Mouse (Mus musculus) gastrocnemius, adult 18-20 months (tissue): ENCODE results near the gene Psmd7. TPM values are rescaled to one million over a fixed set of nuclear protein-coding genes. Genes with fewer than 3 reads are reported as not detected.
"Not testable (repeated sequence)": the region's sequence is repeated elsewhere in the genome, so short reads cannot be mapped to it uniquely, and the experiment has no call there.

Source experiments
- DNase-seq: peaks from one replicate; pipeline ENCODE4 v3.0.0; 2021; ENCODE audit warnings: low spot score
- long read RNA-seq, 2 experiments: library from polyadenylated mRNA; stranded (forward); transcript quantifications; one replicate each; pipeline ENCODE4 v2.0.0; 2021
- total RNA-seq, 2 experiments: library from RNA; stranded (reverse); gene quantifications; 2 replicates each; pipeline ENCODE4 v1.2.3; 2021

Psmd7 gene
- total RNA-seq, result 100 to 1,000 TPM; 151 to 163 TPM
- long read RNA-seq, experiment 1, transcript Psmd7-201 (7 exons, 1,581 nt), result major isoform, 343 of 360 reads
- long read RNA-seq, experiment 1, partial matches to known transcripts, result 9 of 360 reads
- long read RNA-seq, experiment 1, other reads (novel, unspliced or antisense), result 7 of 360 reads
- long read RNA-seq, experiment 2, transcript Psmd7-201 (7 exons, 1,581 nt), result major isoform, 332 of 349 reads
- long read RNA-seq, experiment 2, partial matches to known transcripts, result 14 of 349 reads
- long read RNA-seq, experiment 2, other reads (novel, unspliced or antisense), result 3 of 349 reads

DNA sequence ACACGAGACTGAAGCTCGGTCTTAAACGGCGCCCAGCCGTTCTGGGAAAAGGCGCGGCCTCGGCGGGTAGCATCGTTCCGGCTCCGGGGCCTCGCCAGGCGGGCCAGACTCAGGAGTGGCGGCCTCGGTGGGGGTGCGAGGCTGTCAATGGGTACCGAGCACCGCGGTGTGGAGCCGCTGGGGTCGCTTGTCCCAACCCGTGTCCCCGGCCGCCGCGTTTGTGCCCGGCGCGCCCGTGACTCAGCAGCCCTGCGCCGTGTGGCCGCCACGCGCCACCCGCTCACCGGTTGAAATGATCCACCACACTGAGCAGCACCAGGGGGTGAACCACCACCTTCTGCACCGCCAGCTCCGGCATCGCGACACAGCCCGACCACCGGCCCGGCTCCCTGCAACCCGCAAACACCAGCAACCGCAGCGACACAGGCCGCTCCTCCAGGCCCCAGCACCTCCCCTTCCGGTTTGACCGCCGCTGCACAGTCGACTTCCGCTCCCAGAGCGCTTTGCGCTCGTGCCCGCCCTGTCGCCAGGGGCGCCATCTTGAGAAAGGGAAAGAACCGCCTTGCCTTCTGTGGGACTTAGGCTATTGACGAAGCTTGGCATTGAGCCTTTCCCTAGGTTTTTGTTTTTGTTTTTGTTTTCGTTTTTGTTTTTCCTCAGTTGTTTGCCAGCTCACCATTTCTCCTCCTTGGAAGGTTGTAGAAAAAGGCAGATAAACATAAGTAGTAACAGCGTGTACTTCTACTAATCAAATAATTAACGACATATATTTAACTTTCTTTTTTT is at the start of gene Psmd7:
Gene Psmd7, minus strand, starts transcription at position 470 of the 786 bp plus-strand sequence.
- DNase-seq, result peak; percentile 96

DNA sequence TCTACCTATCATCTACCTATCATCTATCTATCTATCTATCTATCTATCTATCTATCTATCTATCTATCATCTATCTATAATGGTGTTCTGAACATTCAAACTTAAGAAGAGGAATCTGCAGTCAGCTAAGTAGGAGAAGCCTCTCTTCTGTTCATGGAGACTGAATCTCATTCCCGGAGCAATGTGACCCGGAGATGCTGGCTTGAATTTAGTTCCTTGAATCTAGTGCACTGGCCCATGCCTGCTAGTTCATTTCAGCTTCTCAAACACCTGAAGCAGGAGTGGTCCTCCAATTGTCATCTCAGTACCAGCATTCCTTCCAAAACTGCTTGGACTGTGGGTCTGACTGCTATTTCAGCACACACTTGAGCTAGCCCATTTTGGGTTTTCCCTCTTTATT is 45.5 kb upstream of the Psmd7 start:
- DNase-seq, result no peak

DNA sequence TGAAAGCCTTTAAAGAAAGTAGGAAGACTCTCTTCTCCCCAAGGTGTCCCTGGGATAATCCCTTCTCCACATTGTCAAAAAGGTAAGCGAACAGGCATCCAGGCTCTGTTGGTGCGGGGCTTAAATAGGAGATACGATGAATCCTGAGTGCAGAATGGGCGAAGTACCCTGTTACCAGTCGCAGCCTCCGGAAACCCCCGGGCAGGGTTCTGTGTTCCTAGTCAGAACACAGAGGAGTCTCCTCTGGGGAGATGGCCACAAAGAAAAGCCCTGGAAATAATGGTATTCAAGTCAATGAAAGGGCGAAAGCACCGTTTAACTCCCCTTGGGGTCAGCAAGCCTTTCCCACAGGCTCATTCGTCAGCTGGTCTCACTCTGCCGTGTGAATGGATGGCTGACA is 41.4 kb upstream of the Psmd7 start:
- no peak for DNase-seq

DNA sequence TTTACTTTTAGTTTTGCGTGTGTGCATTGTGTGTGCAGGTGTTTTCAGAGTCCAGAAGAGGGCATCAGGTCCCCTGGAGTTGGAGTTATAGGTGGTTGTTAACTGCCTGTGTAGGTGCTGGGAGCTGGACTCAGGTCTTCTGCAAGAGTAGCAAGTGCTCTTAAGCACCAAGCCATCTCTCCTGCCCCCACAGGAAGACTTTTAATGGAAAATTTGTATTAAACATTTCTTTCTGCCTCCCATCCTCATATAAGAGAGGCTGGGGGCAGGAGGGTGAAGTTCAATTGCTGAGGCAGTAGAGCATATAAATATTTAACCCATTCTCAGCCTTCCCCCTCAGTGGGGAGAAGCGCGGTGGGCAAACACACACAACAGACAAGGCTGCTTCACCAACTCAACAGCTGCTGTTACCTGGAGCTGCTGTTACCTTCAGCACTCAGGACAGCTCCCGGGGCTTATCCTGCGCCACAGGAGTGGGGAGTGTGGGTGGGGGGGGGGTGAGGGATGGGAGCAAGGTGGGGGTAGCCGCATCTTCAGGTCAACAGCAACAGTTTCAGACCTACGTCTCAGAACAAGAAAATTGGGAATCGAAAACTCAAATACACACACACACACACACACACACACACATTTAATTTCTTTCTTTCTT is 40.4 kb upstream of the Psmd7 start:
- no peak for DNase-seq

DNA sequence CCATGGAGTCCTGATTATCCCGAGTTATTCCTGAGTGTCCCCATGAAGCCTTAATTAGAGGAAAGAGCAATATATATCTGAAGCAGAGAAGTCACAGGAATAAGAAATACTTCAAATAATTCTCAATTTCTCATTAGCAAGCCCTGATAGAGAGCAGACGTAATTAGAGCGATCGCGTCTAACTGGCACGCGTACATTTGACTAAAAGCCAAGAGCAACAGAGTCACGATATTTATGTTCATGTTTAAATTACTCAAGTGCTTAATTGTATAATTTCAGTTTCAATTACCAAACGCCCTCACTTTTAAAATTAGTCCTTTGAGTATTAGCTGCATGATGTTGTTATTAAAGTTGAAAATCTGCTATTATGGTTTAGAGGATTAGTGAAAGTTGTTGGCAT is 39.6 kb upstream of the Psmd7 start:
- DNase-seq, result no peak

DNA sequence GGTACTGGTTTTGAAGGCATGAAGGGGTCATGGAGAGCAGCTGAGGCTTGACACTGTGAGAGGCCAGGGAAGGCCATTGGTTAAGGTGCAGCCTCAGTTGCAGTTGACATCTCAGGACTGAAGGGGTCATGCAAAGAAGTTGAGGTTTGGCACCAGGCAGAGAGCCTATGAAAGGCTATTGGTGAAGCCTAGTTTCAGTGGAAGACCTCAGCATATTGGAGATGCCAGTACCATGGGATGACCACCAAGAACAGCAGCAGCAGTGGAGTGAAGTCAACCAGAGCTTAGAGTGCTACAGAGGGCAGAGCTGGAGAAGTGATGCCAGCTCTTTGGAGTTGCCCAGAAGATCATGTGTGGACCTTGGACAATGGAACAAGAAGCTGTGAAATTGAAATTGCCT is 36.0 kb upstream of the Psmd7 start:
- DNase-seq, result not testable (repeated sequence)

DNA sequence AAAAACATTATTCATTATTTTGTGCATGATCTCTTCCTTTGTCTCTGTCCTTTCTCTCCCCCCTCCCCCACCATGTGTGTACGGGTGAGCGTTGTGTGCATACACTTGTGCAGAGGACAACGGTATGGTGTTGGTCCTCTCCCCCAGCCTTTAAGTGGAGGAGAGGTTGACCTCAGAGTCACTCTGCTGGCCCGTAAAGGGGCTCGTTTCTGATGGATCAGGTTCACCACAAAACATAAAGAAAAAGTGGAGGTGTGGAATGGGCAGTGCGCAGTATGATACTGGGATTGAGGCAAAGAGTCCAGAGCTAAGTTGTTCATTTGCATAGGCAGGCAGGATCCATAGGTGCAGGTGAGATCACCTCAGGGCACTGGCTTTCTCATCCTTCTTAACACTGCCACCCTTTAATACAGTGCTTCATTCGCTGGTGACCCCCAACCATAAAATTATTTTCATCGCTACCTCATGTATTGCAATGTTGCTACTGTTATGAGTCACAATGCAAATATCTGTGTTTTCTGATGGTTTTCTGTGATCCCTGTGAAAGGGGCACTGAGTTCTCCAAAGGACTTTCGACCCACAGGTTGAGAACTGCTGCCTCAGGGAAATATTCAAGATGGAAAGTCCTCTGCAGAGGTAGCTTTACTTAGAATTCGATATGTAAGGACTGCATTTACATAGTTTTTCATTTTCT is 33.8 kb upstream of the Psmd7 start:
- DNase-seq, result no peak

DNA sequence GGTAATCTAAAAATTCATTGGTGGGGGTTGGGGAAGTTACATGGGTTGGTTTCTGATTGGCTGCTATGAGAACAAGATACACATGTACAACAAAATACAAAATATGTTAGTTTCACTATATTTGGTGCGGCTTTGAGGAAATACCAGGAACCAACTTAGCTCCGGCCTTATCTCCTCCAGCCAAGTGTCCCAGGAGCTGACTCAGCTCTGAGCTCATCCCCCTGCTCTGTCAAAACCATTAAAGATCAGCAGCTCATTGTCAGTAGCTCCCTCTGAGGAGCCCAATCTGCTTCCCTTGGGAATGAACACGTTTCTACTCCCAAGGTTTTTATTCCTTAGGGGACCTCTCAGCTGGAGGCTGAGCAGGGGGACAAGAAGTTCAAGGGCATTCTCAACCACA is 32.9 kb upstream of the Psmd7 start:
- DNase-seq, result no peak

DNA sequence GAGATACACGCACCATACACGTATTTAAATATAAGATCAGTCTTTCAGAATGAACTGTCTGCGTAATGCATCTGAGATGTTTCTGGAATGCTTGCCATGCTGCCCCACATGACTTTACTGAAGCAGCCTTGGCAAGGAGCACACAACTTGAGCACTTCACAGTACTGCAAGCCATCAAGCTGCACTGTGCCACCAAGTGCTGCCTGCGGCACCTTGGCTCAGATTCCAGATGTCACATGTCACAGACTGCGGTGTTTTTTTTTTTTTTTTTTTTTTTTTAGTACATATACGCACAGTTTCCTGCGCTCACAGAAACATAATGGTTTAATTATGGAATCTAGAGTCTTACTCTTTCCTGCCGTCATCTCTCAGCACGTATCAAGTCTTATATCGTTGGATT is 30.2 kb upstream of the Psmd7 start:
- DNase-seq, result no peak

DNA sequence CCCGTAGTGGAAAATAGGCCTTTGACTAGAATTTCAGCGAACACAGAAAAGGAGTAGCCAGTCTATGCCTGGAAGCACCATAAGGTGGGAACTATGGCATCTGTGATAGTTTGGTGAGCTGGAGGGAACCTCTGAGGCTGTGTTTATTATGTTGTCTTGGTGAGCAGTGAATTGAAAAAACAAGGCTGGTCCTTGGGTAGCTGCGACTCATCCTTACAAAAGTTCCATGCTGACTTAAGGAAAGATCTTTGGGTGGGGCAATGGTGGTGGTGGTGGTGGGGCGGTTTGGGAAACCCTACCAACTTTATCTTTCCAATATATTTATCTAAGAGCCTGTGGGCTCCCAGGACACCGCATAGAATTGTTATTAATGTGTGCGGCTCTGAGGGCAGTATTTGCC is 25.1 kb upstream of the Psmd7 start:
- no peak for DNase-seq

DNA sequence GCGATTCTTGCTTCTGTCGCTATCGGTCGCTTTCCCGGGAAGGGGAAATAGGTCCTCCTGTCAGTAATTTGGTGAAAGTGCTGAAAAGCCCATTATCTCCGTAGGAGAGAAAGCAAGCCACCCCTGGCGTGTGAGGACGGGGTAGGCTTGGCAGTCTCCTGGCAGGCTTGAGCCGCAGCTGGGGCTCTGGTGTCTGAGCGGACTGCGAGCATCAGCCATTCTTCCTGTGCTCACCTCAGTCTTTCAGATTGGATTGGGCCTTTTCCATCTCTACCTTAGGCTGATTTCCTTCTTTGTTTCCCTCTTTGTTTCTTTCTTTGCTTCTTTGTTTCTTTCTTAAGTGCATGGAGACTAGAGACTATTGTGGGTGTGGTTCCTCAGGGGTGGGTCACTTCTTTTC is 22.6 kb upstream of the Psmd7 start:
- no peak for DNase-seq

DNA sequence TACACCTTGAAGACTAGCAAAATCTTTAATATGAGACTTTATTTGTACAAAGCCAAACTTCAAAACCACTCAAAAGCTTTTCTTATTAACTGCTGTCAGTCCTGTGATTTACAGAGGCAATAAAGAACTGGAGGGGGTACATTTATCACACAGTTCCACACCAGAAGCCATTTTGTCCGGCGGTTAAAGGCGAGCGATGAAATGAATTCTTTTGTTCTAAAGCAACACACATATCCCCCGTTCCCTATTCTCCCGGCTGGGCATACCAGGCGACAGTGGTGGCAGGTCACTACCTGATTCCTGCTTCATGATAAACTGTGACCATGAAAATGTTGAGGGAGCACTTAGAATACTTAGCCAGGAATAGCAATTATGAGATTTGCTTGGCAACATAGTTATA is 20.5 kb upstream of the Psmd7 start:
- DNase-seq, result no peak

DNA sequence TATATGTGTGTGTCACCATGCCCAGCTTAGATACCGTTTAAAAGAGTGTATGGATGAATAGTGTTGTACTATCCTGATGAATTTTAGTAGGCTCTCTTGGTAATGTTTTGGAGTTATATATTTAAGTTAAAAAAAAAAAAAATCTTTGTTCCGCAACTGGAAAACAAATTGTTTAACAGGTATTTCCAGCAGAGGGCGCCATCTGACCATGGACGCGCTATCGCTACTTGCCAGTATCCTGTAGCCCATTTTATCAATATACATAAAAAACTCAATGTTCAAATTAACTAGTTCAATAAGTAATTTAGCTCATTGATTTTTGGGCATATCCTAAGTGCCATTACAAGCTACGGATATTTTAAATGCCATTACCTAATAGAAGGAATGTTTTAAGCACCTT is 14.8 kb upstream of the Psmd7 start:
- peak; percentile 42 for DNase-seq

DNA sequence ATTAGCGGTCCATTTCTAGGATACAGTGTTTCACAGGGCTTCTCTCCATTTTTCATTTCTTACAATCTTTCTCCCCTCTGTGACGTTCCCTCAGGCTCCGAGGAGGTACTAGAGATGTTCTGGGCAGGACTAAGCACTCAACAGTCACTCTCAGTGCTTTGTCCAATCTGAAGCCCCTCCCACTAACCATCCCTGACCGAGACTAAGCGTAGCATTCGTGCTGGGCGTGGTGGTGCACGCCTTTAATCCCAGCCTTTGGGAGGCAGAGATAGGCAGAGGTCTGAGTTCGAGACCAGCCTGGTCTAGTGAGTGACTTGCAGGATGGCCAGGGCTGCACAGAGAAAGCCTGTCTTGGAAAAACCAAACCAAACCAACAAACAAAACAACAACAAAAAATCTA is 11.4 kb upstream of the Psmd7 start:
- no peak for DNase-seq

DNA sequence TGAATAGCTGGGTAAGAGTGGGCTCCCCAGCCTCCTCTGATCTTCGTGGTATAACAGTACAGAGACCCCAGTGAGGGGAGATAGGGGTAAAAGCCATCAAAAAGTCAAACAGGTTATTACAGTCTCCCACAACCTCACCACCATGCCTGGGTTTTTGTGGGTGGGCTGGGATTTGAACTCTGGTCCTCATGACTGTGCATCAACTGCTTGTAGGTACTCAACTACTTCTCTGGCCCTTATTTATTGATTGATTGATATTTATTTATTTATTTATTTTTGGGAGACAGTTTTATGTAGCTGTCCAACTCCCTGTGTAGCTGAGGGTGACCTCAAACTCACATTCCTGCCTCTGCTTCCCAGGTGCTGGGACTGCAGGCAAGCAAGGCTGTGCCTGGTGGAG is 9.5 kb upstream of the Psmd7 start:
- DNase-seq, result no peak

DNA sequence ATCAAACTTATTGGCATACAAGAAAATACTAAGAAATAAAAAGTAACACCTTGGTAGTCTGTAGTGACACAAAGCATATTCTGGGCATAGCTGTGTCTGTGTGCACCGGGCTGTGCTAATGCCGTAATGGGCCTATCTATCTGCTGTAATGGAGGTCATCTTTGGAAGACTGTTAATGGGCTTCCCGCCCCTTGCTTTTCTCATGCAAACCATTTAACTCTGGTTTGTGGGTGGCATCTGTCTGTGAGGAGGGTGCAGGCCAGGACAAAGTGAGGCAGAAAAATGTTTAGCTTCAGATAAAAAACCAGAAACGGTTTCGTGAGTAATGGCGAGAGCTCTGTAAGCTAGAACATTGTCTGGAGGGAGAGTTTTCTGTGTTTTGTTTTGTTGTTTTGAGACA is 6.6 kb upstream of the Psmd7 start:
- DNase-seq, result no peak

DNA sequence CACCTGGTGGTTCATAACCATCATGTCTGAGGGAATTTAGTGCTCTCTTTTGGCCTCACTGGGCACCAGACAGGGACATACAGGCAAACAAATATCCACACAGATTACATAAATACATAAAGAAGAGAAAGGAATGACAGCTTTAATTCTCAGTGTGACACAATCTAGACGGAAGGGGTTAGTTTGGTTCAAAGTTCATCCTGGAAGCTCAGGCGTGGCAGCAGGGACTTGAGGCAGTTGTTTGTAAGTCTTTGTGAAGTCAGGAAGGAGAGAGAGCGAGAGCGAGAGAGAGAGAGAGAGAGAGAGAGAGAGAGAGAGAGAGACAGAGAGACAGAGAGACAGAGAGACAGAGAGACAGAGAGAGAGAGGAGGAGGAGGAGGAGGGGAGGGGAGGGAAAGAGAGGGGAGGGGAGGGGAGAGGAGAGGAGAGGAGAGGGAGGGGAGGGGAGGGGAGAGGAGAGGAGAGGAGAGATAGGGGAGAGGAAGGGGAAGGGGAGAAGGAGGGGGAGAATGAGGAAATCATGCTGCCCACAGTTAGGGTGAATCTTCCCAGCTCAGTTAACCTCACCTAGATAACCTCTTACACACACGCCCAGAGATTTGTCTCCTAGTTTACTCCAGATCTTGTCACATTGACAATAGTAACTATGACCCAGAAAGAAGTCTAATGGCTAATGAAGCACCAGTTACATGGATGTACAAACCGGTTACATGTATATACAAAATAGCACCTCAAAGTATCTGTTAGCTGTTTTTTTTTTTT is 5.9 kb upstream of the Psmd7 start:
- no peak for DNase-seq

DNA sequence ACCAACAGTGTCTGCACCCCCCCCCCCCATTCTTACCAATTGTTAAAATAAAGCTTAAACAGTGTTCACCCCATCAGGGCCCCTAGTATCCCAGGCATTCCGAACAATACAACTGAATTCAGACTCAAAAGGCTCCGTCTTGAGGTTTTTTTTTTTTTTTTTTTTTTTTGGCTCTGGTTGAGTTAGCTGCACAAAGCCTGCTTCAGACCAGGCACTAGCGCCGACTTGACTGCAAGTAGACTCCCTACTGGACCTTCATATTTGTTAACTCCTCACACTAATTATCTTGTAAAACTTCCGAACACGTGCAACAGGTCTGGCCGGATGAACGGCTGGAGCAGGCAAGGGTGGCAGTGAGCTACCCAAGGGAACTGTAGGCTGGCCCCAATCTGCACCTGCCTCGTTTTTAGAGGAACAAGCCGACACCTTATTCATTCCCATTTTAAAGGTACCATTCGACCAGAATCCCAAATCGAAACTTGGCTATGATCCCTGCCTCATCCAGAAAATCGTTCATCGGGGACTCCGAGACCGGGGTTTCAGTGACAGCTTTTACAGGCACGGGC is 752 bp downstream of the Psmd7 start:
- DNase-seq, result peak; percentile 17

DNA sequence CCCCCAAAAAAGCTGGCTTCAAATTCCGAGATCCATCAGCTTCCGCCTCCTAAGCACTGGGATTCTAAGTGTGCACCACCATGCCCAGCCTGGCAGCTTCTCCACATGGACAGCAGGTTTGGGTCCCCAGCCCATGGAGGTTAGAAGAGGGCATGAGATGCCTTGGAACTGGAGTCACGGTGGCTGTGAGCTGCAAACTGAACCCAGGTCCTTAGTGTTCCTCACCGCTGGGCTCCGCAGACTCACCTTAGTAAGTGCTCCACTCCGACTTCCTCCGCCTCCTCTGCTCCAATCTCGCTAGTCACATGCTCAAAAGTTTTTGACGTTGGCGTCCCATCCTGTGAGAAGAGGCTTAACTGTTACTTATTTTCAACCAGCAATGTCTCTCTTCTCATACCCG is 6.1 kb downstream of the Psmd7 start:
- no peak for DNase-seq

DNA sequence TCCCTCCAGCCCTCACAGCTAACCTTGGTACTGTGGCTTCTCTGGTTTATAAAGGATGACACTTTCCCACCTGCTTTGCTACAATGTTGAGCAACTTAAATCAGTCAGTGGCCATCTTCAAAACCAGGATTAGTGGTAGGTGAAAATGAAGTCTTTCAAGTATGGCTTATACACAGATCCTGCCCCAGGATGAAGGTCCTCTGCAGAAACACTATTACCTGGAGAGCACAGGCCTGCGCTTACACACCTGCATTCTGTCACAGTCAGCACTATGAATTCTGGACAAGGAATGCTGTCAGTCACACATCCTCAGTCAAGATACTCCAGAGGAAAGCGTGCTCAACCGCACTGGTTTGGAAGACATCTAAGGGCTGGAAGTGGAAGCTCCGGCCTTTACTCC is 6.7 kb downstream of the Psmd7 start:
- no peak for DNase-seq

DNA sequence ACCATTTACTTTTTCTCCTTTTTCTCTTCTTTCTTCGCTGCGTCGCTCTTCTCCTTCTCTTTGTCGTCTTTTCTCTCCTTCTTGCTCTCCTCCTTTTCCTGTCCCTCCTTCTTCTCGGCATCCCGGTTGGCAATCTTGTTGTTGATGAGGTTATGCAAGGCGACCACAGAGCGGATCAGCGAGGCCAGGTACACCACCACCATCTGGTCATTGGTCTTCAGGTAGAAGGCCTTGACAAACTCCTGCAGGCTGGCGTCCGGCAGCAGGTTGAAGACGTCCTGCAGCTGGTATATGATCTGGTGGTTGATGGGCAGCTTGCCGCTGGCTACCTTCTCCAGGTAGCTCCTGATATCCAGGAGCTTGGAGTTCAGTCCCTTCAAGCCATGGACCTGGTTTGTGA is 7.4 kb downstream of the Psmd7 start:
- DNase-seq, result no peak
